Mouse (Mus musculus) layer of hippocampus, adult 8-10 months (tissue): ENCODE results near the gene Slc44a3. TPM values are rescaled to one million over a fixed set of nuclear protein-coding genes. Genes with fewer than 3 reads are reported as not detected.

Experiments
- DNase-seq, 2 experiments: peaks; one replicate each; pipeline ENCODE4 v3.0.0; 2022; ENCODE audit warnings: low spot score in 2 of 2
- total RNA-seq, 4 experiments: library from RNA; stranded (reverse); gene quantifications; 2 replicates each; pipeline ENCODE4 v1.2.4; 2022

Slc44a3 gene
- total RNA-seq, 4 experiments from 2014 or later = 0.27 to 0.72 TPM; not detected in 2

GRCm38 (mm10) chr3:121504927-121505487 lies 27.2 kb downstream of the Slc44a3 start:
- no peak for DNase-seq

DNA sequence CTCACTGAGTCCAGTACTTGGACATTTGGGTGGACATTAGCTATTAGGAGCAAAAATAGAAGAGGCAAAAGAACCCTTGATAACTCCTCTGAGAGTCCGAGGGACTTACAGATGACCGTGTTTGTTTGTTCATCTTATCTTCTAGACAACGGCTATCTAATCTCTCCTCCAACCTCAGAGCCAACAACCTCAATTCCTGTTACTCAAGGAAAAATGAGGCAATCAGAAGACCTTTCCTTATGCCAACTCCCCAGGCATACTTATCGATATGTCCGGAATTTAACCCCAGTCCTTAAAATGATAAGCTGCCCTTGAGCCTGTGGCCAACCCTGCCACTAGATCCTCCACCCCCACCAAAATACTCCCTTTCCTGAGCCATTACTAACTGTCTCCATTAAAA lies 31.5 kb downstream of the Slc44a3 start:
- DNase-seq = no peak

DNA sequence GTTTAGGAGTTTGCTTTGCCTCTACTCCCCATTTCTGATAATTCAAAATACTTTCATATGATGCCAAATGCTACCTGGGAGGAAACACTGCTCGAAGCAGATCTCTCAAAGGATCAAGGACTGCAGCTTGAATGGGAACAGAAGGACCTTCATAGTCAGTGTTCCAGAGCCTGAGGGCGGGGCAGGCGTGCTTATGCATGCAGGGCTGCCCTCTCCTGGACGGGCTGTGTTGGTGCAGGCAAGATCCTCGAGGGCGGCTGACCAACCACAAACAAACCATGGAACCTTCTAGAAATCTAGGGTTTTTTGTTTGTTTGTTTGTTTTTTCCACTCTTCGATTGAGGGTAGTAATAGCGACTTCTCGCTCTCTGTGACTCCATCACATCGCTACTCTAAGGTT lies 32.0 kb downstream of the Slc44a3 start:
- peak; percentile 34 to 72 for DNase-seq

DNA sequence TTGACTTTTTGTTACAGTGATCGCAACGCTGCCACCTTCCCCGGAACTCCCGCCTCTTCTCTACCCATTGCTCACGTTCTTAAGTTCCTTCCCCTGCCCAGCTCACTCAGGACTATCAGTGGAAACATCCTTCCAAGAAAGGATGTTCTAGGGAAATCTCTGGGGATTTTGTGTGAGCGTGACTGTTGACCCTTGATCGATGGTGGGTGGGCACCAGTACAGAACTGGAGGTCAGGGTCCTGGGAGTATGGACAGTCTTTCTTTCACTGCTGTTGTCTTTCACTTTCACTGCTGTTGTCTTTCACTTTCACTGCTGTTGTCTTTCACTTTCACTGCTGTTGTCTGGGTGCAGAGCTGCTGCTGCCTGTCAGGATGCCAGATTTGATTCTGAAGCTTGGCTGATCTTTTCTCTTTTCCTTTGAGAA lies 38.2 kb downstream of the Slc44a3 start:
- no peak for DNase-seq

DNA sequence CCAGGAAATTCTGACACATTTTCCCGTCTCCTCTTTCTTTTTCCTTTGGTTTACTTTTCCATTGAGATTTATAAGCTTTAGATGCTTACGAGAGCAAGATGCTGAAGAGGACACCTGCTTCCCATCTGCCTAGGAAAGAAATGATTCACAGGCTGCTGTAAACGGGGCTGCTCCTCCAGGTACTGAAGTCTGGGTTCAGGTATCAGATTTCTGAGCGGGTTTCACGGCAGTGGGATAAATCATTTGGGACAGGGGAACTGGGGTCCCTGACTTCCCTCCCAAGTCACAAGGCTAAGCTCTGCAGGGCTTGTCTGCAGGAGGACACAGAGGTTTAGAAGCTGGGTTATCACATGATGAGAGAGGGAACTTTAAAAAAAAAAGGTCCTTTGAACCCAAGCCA lies 40.2 kb downstream of the Slc44a3 start:
- DNase-seq = no peak

GRCm38 (mm10) chr3:121490941-121491340 lies 41.3 kb downstream of the Slc44a3 start:
- DNase-seq = no peak

GRCm38 (mm10) chr3:121489462-121490118 lies 42.6 kb downstream of the Slc44a3 start:
- DNase-seq = peak; percentile 29 to 39

- DNase-seq = no peak
These were observed 47.0 kb downstream of the Slc44a3 start for GRCm38 (mm10) chr3:121485201-121485600.

- peak in 1 of 2 experiments; percentile 26 for DNase-seq
These were observed 48.7 kb downstream of the Slc44a3 start for GRCm38 (mm10) chr3:121483266-121484161.

DNA sequence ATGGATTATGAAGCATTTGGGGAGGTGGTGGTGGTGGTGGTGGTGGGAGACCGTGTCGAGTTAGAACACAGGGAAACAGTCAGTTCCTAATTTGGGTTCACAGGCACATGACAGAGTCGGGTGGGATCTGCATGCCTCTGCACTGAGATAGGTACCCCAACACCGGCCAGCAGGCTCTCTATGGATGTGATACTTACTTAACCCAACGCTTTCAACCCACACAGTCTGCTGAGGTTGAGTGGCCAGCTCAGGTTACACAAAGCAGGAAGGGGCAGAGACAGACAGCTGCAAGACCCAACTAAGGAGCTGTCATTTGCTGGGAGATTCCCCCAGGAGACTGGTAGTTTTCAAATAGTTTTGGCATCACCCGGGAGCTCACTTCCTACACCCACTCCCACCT lies 50.6 kb downstream of the Slc44a3 start:
- no peak for DNase-seq

DNA sequence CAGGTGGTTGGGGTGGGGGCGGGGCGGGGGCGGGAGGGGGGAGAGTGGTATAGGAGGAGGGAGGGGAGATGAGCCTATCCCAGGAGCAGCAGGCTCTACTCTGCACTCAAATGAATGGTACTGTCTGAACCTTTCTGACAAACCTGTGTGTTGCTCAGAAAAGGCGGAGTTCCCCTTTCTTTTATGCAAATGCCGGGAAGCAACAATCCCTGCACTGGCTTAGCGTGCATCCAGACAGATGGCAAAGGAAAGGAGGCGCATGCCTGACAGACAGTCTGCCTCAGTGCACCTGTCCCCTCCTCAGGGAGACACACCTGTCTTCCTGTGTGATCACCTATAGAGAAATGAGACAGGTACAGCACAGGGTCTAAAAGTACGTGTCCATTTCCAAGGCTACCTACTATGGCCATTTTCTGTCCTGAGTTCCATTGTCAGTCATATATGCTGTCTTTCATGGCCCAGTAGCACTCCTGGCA lies 51.2 kb downstream of the Slc44a3 start:
- DNase-seq = peak in 1 of 2 experiments; percentile 9

- peak in 1 of 2 experiments; percentile 10 for DNase-seq
These were observed 51.9 kb downstream of the Slc44a3 start for GRCm38 (mm10) chr3:121480030-121480960.

- DNase-seq = no peak
These were observed 57.5 kb downstream of the Slc44a3 start for GRCm38 (mm10) chr3:121474738-121475137.

GRCm38 (mm10) chr3:121471703-121472102 lies 60.5 kb downstream of the Slc44a3 start:
- no peak for DNase-seq

GRCm38 (mm10) chr3:121469185-121469975 lies 62.8 kb downstream of the Slc44a3 start:
- DNase-seq = no peak

GRCm38 (mm10) chr3:121468136-121468535 lies 64.1 kb downstream of the Slc44a3 start:
- DNase-seq = no peak

GRCm38 (mm10) chr3:121467094-121467552 lies 65.1 kb downstream of the Slc44a3 start:
- no peak for DNase-seq

GRCm38 (mm10) chr3:121465795-121466194 lies 66.4 kb downstream of the Slc44a3 start:
- DNase-seq = no peak

- DNase-seq = no peak
These were observed 67.4 kb downstream of the Slc44a3 start for GRCm38 (mm10) chr3:121464733-121465305.

DNA sequence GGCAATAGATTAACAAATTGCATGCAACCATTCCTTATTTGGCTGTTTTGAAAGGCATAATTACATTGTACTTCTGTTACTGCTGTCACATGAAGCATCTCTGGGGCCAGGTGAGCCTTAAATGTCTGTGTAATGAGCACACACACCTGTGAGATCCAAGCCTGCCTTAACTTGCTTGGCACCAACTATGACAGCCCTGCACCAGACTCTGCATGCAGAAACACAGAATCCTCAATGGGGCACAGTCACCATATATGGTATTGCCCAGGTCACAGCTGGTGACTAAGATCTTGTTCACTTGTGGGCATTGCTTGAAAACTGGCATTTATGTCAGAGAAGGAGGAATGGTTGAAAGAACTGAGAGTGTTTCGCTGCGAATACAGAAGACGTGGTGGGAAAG lies 69.4 kb downstream of the Slc44a3 start:
- DNase-seq = no peak
